Mouse (Mus musculus): ENCODE results near the gene Cyp2c23.

Gene Cyp2c23

GRCm38 (mm10) chr19:44028972-44029371 is at the start of gene Cyp2c23:
Gene Cyp2c23 (minus strand): TSS chr19:44029208.
- in situ Hi-C loops (cut with MboI; ENCODE audit: low sequenced_read_pairs) = no loop called here

- in situ Hi-C loops (cut with MboI; ENCODE audit: low sequenced_read_pairs) = no loop called here
These were observed 48.0 kb upstream of the Cyp2c23 start for GRCm38 (mm10) chr19:44077024-44077423.

- in situ Hi-C loops (cut with MboI; ENCODE audit: low sequenced_read_pairs) = no loop called here
These were observed 47.4 kb upstream of the Cyp2c23 start for GRCm38 (mm10) chr19:44076457-44076856.

- in situ Hi-C loops (cut with MboI; ENCODE audit: low sequenced_read_pairs) = no loop called here
These were observed 46.0 kb upstream of the Cyp2c23 start for GRCm38 (mm10) chr19:44074986-44075385.

- in situ Hi-C loops (cut with MboI; ENCODE audit: low sequenced_read_pairs) = no loop called here
These were observed 42.2 kb upstream of the Cyp2c23 start for GRCm38 (mm10) chr19:44071166-44071565.

- in situ Hi-C loops (cut with MboI; ENCODE audit: low sequenced_read_pairs) = no loop called here
These were observed 40.9 kb upstream of the Cyp2c23 start for GRCm38 (mm10) chr19:44069914-44070232.

GRCm38 (mm10) chr19:44069121-44069913 is 40.3 kb upstream of the Cyp2c23 start, which contains the start of gene Erlin1:
Gene Erlin1 (minus strand): TSS chr19:44069785.
- in situ Hi-C loops (cut with MboI; ENCODE audit: low sequenced_read_pairs) = no loop called here

- in situ Hi-C loops (cut with MboI; ENCODE audit: low sequenced_read_pairs) = no loop called here
These were observed 39.2 kb upstream of the Cyp2c23 start for GRCm38 (mm10) chr19:44068232-44068631.

GRCm38 (mm10) chr19:44067323-44068049 is 38.5 kb upstream of the Cyp2c23 start:
- in situ Hi-C loops (cut with MboI; ENCODE audit: low sequenced_read_pairs) = no loop called here

- in situ Hi-C loops (cut with MboI; ENCODE audit: low sequenced_read_pairs) = no loop called here
These were observed 35.7 kb upstream of the Cyp2c23 start for GRCm38 (mm10) chr19:44064734-44065133.

- in situ Hi-C loops (cut with MboI; ENCODE audit: low sequenced_read_pairs) = no loop called here
These were observed 34.8 kb upstream of the Cyp2c23 start for GRCm38 (mm10) chr19:44063773-44064172.

GRCm38 (mm10) chr19:44060226-44060625 is 31.2 kb upstream of the Cyp2c23 start:
- in situ Hi-C loops (cut with MboI; ENCODE audit: low sequenced_read_pairs) = no loop called here

- in situ Hi-C loops (cut with MboI; ENCODE audit: low sequenced_read_pairs) = no loop called here
These were observed 26.3 kb upstream of the Cyp2c23 start for GRCm38 (mm10) chr19:44055173-44055826.

GRCm38 (mm10) chr19:44050388-44050787 is 21.4 kb upstream of the Cyp2c23 start:
- in situ Hi-C loops (cut with MboI; ENCODE audit: low sequenced_read_pairs) = no loop called here

- in situ Hi-C loops (cut with MboI; ENCODE audit: low sequenced_read_pairs) = no loop called here
These were observed 20.3 kb upstream of the Cyp2c23 start for GRCm38 (mm10) chr19:44049282-44049681.

GRCm38 (mm10) chr19:44045847-44046246 is 16.8 kb upstream of the Cyp2c23 start:
- in situ Hi-C loops (cut with MboI; ENCODE audit: low sequenced_read_pairs) = no loop called here

GRCm38 (mm10) chr19:44042121-44042520 is 13.1 kb upstream of the Cyp2c23 start:
- in situ Hi-C loops (cut with MboI; ENCODE audit: low sequenced_read_pairs) = no loop called here

GRCm38 (mm10) chr19:44033396-44033795 is 4.4 kb upstream of the Cyp2c23 start:
- in situ Hi-C loops (cut with MboI; ENCODE audit: low sequenced_read_pairs) = no loop called here

GRCm38 (mm10) chr19:44032046-44032744 is 3.2 kb upstream of the Cyp2c23 start:
- in situ Hi-C loops (cut with MboI; ENCODE audit: low sequenced_read_pairs) = no loop called here

- in situ Hi-C loops (cut with MboI; ENCODE audit: low sequenced_read_pairs) = no loop called here
These were observed 1.0 kb upstream of the Cyp2c23 start for GRCm38 (mm10) chr19:44030024-44030423.

GRCm38 (mm10) chr19:44026956-44027530 is 2.0 kb downstream of the Cyp2c23 start:
- in situ Hi-C loops (cut with MboI; ENCODE audit: low sequenced_read_pairs) = no loop called here

All from CH12F3 (cell line).